Mouse (Mus musculus): ENCODE data around the gene Tgoln1.

Tgoln1 gene

DNA sequence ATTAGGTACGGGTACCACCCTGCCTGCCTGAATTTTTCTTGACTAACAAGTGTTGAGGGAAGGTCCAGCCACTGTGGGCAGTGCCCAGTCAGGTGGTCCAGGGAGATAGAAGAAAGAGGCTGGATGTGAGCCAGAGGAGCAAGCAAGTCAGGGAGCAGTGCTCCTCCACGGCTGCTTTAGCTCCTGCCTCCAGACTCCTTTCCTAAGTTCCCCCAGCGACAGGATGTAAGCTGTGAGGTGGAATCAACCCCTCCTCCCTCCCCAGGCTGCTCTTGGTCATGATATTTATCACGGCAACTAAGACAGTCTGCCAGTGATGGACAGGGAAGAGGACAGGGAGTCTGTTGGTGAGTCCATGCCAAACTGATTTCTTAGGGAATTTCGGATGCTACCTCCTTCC, 22.9 kb downstream of the Tgoln1 start:
- DNase-seq (ENCODE audit: low spot score) = no peak

DNA sequence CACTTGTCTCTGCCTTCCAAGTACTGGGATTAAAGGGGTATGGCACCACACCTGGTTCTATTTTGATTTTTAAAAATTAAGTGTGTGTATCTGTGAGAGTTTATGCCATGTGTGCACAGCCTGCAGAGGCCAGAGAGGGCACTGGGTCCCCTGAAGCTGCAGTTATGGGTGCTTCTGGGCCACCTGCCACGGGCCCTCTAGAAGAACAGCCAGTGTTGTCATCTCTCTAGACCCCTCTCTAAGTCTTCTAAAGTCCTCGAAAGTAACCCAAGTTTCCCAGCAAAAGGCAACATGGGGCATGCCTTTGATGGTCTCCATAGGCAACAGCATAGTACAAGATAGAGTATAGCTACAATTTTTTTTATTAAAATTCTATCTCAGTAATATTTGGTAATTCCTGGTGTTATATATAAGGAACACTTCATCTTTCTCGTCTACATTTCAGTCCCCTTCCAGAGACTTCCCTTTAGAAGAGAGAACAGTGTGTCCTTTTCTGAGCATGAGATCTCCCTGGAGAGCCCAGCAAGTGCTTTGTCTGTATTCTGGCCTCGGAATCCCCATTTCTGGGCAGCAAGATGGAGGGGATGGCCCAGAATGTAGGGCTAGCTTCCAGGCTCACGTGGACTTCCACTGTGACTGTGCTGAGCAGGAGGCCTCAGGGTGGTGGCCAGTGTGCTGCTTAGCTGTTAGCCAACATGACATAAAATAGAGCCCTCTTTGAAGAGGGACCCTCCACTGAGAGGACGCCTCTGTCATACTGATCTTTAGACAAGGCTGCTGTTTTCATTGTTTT, 23.6 kb downstream of the Tgoln1 start:
- no peak for DNase-seq (ENCODE audit: low spot score)

DNA sequence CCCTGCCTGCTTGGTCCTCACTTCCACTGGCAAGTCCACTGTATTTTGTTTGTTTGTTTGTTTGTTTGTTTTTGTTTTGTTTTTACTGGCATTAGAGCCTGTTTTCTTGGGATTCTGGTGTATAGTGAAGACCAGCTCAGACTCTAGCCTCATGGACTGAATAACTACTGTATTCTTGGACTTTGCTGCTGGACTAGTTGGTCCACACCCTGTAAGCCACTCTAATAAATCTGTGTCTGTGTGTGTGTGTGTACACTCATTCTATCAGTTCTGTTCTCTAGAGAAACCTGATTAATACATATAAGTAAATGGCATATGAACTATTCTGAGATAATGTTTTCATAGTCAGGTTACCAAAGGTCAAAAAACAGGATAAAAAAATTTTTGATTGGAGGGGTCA, 26.7 kb downstream of the Tgoln1 start:
- no peak for DNase-seq (ENCODE audit: low spot score)

- DNase-seq (ENCODE audit: low spot score) = no peak
Observed at GRCm38 (mm10) chr6:72588307-72588706, 28.5 kb downstream of the Tgoln1 start.

DNA sequence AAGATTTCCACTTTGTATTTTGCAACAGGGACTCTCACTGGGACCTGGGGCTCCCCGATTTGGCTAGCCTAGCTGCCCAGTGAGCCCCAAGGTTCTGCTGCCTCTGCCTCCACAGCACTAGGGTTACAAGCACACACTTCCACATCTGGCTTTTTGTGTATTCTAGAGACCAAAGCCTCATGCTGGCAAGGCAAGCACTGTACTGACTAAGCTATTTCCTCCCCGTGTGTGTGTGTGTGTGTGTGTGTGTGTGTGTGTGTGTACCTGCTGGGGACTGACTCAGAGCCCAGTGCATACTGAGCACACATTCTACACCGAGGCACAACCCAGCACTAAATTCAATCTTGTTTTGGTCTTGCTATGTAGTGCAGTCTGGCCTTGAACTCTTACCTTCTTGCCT, 30.1 kb downstream of the Tgoln1 start:
- no peak for DNase-seq (ENCODE audit: low spot score)

DNA sequence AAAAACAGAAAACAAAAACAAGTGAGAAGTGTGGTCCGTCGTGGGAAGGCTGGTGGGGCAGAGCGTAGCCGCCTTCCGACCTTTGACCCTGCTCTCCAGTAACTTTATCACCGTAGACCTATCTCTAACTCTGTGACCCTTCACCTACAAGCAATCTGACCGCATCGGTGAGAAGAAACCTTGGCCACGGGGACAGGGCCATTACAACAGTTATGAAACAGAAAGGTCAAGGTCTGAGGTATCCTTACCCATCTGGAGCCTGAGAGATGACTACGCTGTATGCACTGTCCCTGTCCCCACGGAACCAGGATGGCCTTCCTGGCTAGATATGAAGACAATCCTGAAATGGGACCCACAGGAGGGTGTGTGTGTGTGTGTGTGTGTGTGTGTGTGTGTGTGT, 32.6 kb downstream of the Tgoln1 start:
- no peak for DNase-seq (ENCODE audit: low spot score)

GRCm38 (mm10) chr6:72583211-72583839, 33.5 kb downstream of the Tgoln1 start:
- DNase-seq (ENCODE audit: low spot score) = no peak

DNA sequence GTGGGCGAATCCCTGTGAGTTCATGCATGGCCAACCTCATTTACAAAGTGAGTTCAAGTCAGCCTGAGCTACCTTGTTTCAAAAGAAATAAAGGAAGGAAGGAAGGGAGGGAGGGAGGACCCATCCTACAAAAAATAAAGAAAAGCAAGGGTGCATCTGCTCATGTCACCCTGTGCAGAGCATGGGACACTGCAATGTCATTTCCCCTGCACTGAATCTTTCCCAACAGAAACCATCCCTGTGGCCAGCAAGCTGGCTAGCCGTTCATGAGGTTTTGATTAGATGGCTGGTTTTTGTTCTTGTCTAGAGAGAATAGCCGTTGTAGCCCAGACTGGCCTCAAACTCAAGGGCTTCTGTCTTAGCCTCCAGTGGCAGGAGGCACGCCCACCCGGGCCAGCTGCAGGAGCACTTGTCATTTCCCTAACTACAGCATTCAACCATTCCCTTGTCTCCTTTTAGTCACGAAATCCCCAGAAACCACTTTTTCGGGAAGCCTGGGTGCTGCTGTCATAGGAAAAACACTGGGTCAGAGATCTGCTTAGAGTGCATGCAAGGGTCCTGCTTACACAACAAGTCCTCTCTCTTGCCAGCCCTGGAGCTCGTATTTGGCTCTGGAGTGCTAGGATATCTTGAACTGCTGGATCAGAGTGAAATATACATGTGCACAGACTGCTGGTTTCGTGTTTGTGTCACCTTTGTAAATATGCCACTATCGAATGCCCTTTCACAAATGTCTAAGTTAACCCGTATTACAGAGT, 35.0 kb downstream of the Tgoln1 start:
- DNase-seq (ENCODE audit: low spot score) = no peak

- no peak for DNase-seq (ENCODE audit: low spot score)
Observed at GRCm38 (mm10) chr6:72576041-72576440, 40.8 kb downstream of the Tgoln1 start.

- DNase-seq (ENCODE audit: low spot score) = no peak
Observed at GRCm38 (mm10) chr6:72571826-72572225, 45.0 kb downstream of the Tgoln1 start.

GRCm38 (mm10) chr6:72570644-72571397, 46.0 kb downstream of the Tgoln1 start:
- DNase-seq (ENCODE audit: low spot score) = no peak

DNA sequence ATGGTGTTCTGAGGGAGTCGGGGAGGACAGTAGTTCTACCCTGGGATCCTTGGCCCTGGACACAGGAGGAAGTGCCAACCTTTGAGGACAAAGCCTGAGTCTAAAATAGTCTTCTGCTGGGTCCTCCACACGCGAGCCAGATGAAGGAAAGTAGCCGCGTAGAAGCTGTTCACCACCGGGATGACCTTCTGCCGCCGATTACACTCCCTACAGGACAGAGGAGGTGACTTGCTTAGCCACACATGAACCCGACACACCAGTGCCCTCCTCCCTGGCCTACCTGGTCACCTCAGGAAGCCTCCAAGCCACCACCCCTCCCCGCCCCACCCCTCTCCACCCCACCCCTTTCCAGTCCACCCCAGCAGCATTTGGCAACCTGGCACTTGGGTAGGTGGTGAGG, 48.1 kb downstream of the Tgoln1 start:
- DNase-seq (ENCODE audit: low spot score) = no peak

GRCm38 (mm10) chr6:72567508-72567907, 49.3 kb downstream of the Tgoln1 start:
- no peak for DNase-seq (ENCODE audit: low spot score)

- DNase-seq (ENCODE audit: low spot score) = peak; percentile 85
Observed at GRCm38 (mm10) chr6:72566044-72566443, 50.8 kb downstream of the Tgoln1 start.

GRCm38 (mm10) chr6:72565506-72565905, 51.3 kb downstream of the Tgoln1 start:
- no peak for DNase-seq (ENCODE audit: low spot score)

GRCm38 (mm10) chr6:72562894-72563293, 53.9 kb downstream of the Tgoln1 start:
- DNase-seq (ENCODE audit: low spot score) = no peak

DNA sequence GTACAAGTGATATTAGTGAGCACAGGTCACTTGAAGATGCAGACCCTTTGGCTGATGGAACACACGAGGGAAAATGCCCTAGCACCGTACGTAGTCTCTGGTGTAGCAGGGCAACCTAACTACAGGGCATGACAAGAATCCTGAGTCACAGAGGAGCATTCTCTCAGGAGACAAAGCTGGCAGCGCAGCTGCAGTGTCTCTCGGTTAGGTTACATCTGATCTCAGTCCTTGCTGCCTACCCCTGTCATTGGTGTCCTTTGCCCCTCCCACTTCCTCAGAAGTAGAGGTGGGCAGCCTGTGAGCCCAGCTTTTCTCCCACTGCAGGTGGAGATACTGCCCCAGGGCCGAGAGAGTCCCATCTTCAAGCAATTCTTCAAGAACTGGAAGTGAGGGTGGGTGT, 54.3 kb downstream of the Tgoln1 start:
- DNase-seq (ENCODE audit: low spot score) = no peak

- no peak for DNase-seq (ENCODE audit: low spot score)
Observed at GRCm38 (mm10) chr6:72560801-72561200, 56.0 kb downstream of the Tgoln1 start.

Measured in urinary bladder, postnatal 25 days (tissue).